Mouse (Mus musculus) cerebellum, postnatal 10 days (tissue): ENCODE data around the gene Strc.
"Not testable (repeated sequence)": the region's sequence is repeated elsewhere in the genome, so short reads cannot be mapped to it uniquely, and the experiment has no call there.

Experiments
- DNase-seq, 2 experiments: peaks; one replicate each; pipeline ENCODE4 v3.0.0; 2021; ENCODE audit warnings: mixed read lengths in 2 of 2

Strc gene

GRCm38 (mm10) chr2:121386961-121387575 lies at the start of gene Strc:
Gene Strc, minus strand, starts transcription at chr2:121387168.
- DNase-seq: not testable (repeated sequence)

- peak in 1 of 2 experiments; percentile 58 for DNase-seq
Observed at GRCm38 (mm10) chr2:121434854-121435253, 47.9 kb upstream of the Strc start.

GRCm38 (mm10) chr2:121425890-121426289 lies 38.9 kb upstream of the Strc start:
- no peak for DNase-seq

GRCm38 (mm10) chr2:121423166-121423565 lies 36.2 kb upstream of the Strc start:
- no peak for DNase-seq

- DNase-seq: no peak
Observed at GRCm38 (mm10) chr2:121418476-121418875, 31.5 kb upstream of the Strc start.

- no peak for DNase-seq
Observed at GRCm38 (mm10) chr2:121416356-121416755, 29.4 kb upstream of the Strc start.

GRCm38 (mm10) chr2:121415591-121415990 lies 28.6 kb upstream of the Strc start:
- DNase-seq: no peak

GRCm38 (mm10) chr2:121415103-121415502 lies 28.1 kb upstream of the Strc start:
- no peak for DNase-seq

GRCm38 (mm10) chr2:121414139-121414685 lies 27.2 kb upstream of the Strc start:
- peak in 1 of 2 experiments; percentile 66 for DNase-seq

- peak; percentile 96 to 98 for DNase-seq
Observed at GRCm38 (mm10) chr2:121413387-121414042, 26.5 kb upstream of the Strc start, which contains the start of the genes Pdia3 and Catsper2. Gene Pdia3, plus strand, starts transcription at chr2:121413775. Gene Catsper2, minus strand, starts transcription at chr2:121413792.

- peak in 1 of 2 experiments; percentile 26 for DNase-seq
Observed at GRCm38 (mm10) chr2:121412843-121413386, 25.9 kb upstream of the Strc start.

GRCm38 (mm10) chr2:121408160-121408559 lies 21.2 kb upstream of the Strc start:
- peak; percentile 36 for DNase-seq

- DNase-seq: no peak
Observed at GRCm38 (mm10) chr2:121403296-121403695, 16.3 kb upstream of the Strc start.

- DNase-seq: peak; percentile 94 to 97
Observed at GRCm38 (mm10) chr2:121396624-121397023, 9.7 kb upstream of the Strc start.

GRCm38 (mm10) chr2:121374766-121375165 lies 12.2 kb downstream of the Strc start:
- peak; percentile 53 to 64 for DNase-seq

- DNase-seq: no peak
Observed at GRCm38 (mm10) chr2:121372266-121372665, 14.7 kb downstream of the Strc start.

GRCm38 (mm10) chr2:121370921-121371320 lies 16.0 kb downstream of the Strc start:
- no peak for DNase-seq

- peak; percentile 91 for DNase-seq
Observed at GRCm38 (mm10) chr2:121368831-121369230, 18.1 kb downstream of the Strc start.

GRCm38 (mm10) chr2:121363656-121364055 lies 23.3 kb downstream of the Strc start:
- DNase-seq: no peak

GRCm38 (mm10) chr2:121359461-121359860 lies 27.5 kb downstream of the Strc start:
- DNase-seq: no peak

GRCm38 (mm10) chr2:121358381-121358780 lies 28.6 kb downstream of the Strc start:
- peak; percentile 92 for DNase-seq

GRCm38 (mm10) chr2:121357961-121358360 lies 29.0 kb downstream of the Strc start:
- DNase-seq: no peak

GRCm38 (mm10) chr2:121357494-121357893 lies 29.5 kb downstream of the Strc start, which contains the start of gene Ckmt1:
Gene Ckmt1, plus strand, starts transcription at chr2:121357714.
- DNase-seq: no peak
